Mouse (Mus musculus) right cerebral cortex, postnatal 14 days (tissue): ENCODE data around the gene Rps15a.

ENCODE experiments used
- DNase-seq: peaks from one replicate; pipeline ENCODE4 v3.0.0; 2022

The Rps15a gene

DNA sequence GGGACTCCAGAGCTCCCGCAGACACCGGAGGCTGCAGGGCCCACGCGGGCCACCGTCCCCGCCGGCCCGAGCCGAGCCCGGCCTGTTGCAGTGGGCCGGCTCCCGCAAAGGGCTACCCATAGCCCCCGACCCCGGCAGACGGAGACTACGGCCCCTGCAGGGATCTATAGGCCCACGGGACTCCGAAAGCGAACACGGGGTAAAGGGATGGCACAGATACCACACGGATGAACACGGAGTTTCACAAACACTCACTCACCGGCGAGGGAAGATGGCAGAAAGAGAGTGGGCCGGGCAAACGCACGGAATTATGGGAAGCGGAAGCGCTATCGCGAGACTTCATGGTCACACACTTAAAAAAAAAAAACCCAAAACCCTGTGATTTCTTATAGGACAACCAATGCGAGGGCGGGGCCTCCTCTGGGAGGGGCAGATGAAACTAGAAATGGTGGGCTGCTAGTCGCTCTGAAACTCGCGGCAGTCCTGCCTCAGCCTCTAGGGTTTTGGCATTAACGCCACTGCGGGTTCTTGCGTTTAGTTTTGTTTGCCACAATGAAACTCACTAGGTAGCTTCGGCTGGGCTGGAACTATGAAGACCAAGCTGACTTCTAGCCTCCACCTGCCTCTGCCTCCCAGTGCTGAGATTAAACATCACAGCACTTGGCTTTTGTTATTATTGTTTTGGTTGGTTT is at the start of gene Rps15a:
Gene Rps15a, minus strand, starts transcription at position 312 of the 692 bp plus-strand sequence.
- peak; percentile 90 for DNase-seq

DNA sequence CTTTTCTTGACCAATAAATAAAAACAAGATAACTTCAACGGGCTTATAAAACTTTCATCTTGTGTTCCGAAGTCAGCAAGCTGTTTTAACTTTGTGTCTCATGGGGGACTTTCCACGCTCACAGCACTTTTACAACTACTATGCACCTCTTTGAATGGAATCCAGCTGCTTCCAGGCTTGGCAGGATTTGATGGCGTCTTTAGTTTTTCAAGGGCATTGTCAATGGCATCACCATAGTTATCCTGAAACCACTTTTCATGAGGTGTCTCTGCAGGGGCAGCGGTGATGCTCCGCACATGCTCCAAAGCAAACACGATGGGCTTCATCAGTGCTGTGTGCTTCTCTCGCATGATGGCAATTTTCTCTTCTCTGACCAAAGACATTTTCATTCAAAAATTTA is 47.0 kb upstream of the Rps15a start:
- no peak for DNase-seq

DNA sequence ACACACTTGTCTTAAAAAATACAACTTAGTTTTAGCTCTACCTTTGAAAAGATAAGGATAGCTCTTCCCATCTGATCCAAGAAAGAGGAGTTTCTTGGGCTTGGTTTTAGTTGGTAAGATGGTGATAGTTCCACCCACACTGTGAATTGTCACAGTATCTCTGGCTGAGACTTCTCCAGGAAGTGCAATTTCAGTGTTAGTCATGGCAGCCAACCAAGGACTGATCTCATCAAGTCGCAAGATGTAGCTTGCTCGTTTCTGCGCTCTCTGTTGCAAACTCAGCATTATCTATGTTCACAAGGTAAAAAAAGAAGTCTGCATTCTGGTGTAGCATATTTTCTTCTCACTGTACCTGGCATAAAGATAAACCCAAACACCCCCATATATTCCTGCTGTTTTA is 44.1 kb upstream of the Rps15a start:
- DNase-seq = peak; percentile 11

- DNase-seq = no peak
Measured at GRCm38 (mm10) chr7:118156461-118156860, 40.5 kb upstream of the Rps15a start.

DNA sequence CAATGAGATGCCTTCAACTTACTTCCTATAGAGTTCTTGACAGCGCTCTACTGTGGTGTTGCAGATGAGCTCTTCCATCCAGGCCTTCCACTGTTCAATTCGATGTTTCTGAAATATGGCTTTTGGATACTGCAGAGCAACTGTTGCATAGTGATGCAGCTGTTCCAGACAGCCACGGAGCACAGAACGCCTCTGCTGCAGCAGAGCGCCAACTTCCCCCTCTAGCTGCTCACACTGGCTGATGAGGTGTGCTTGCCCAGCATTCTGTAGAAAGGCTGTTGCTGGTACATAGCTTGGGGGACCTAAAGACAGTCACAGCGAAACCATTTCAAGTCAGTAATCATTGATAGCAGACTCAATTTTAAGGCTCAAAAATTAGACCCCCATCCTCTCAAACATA is 38.2 kb upstream of the Rps15a start:
- peak; percentile 9 for DNase-seq

- DNase-seq = no peak
Measured at GRCm38 (mm10) chr7:118143602-118144001, 27.6 kb upstream of the Rps15a start.

DNA sequence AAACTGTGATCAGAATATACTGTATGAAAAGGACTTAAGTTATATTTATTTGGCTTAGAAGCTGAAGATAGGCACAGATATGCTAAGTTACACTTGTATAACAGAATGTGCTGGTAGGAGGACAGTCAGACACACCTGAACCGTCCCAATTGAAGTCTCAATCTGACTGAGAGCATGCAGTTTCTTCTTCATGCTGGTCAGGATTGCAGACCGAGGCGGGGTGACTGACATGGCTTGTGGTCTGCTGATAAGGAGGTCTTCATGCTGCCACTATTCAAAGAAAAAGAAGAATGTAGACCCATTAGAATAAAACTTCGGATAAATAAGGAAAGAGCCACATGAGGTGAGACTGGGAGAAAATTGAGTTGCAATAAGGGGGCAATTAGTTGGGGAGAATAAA is 27.1 kb upstream of the Rps15a start:
- DNase-seq = no peak

DNA sequence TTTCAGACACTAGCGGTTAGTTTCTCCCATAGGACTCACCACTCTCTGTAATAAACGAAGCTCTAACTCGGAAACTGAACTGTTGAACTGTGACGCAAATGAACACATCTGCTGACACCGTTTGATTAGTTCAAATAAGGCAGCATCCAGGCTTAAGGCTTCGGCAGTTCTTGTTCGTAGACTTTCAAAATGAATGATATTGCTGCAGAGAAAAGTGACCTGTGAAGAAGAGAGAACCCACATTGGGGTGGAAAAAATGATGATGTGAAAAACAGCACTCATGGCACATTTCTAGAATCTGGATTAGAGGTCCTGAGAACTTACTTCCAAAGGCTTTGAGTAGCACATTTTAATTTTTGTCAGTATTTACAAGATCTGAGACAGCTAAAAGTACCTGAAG is 25.3 kb upstream of the Rps15a start:
- DNase-seq = no peak

DNA sequence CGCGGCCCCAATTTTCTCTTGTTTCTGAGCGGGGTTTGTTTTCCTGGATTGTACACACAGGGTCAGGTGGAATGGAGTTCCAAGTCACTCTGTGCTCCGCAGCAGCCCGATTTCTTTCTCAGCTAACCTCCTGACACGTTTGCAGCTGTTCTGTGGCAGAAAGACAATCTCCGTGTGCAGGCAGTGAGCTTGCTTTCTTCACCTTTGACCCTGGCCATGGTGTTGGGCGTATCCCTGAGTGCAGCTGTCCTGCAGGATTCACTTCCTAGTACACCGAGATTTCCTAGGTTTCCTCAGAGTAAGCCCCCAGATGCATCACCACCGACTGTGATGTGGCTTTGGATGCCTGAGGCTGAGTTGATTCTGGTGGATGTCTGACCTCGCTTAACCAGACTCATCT is 19.1 kb upstream of the Rps15a start:
- DNase-seq = no peak

DNA sequence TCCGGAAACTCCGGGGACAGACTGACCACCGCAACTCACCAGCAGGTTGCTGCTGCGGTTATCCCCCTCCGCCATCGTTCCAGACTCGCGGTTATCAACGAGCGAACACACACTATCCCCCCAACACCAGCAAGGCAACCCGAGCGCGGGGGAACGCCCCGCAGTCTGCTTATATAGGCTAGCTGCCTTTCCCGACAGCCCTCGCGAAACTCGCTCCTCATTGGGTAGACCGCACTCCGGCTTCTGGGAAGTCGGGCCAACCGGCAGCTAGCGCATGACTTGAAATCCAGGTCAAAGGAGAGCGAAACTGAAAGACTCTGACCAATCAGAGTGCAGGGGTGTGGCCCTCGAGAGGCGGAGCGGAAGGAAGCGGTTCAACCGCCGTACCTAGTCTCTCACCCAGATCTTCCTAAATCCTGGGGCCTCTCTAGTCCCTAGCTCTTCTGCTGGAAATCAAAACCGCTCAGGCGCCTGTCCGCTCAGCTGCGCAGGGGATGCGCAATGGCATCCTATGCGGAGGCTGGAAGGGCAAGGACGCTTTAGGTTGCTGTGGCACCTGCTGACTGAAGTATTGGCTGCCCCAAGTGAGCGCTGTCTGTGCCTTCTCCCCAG is 13.5 kb upstream of the Rps15a start, which contains the start of gene Arl6ip1:
Gene Arl6ip1, minus strand, starts transcription at position 233 of the 612 bp plus-strand sequence.
- DNase-seq = peak; percentile 94

DNA sequence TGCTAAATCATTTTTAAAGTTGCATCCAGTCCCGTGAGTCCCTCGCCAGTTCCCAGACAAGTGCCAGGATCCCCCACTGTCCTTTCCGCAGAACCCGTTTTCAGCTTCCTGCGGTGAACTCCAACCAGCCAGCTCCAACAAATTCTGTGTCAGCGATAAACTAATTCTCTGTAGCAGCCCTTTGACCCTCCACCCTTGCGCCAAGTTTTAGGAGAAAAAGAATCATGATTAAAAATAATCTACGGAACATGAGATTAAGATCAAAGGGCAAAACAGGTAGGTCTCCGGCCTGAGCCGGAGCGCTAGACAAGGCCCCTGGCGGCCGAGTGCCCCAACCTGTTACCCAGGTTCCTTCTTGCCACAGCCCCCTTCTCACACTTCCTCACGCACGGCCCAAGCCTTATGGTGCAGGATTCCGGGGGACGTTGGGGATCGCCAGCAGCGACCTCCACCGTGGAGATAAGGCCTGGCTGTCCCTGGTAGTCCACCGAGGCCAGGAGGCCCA is 13.0 kb upstream of the Rps15a start:
- no peak for DNase-seq

- no peak for DNase-seq
Measured at GRCm38 (mm10) chr7:118126219-118126875, 10.4 kb upstream of the Rps15a start.

DNA sequence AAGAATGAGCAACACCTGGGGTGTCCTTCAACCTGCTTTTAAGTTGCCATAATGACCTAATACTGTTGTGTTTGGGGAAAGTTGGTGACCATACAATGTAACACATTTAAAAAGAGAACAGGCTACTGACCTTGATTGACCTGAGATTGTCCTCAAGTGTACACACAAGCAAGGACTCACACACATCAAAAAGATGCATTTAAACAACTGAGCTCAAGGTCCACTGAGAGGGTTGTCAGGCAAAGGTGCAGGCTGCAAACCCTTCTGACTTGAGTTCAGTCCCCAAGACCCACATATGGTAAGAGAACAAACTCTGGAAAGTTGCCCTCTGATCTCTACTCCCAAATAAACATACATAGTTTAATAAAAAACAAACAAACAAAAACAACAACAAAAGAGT is 9.7 kb upstream of the Rps15a start:
- DNase-seq = no peak

DNA sequence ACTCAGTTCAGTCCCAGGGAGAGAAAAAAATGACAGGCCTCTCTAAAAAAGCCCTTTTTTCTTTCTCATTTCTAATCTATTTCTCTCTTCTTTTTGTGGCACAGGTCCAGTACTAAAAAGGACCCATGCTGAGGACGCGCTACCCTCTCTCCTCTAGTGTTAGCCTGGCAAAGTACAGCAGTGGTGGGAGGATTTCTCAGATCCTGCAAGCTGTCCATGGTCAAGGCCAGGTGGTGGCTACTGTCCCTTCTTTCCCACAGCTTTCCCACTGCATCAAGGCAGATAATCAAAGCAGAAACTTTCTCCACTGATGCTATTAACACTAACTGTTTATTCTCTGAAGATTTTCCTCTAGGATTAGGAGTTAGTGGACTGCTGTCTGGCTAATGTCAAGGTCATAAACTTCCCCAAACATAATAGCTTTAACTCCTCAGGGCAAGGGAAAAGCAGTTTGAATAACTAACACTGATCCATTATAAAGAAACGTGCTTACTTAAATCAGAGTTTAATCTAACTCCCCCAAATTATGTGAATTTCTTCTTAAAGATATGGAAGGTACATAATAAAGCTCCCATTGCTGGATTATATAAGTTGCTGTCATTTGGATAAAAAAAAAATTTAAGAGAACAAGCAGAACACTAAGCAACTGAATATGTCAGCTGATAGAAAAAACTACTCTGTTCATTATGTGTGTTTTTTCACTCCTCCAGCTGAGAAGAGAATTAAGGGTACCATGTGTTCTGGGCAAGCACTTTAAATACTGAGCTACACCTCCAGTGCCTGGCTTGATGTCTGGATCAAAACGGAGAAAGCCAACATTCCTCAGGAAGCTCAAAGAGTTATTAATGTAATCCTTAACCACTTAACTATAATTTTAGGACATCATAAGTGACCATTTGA is 7.8 kb upstream of the Rps15a start:
- no peak for DNase-seq

GRCm38 (mm10) chr7:118122235-118122634 is 6.2 kb upstream of the Rps15a start:
- no peak for DNase-seq

- no peak for DNase-seq
Measured at GRCm38 (mm10) chr7:118120654-118121053, 4.7 kb upstream of the Rps15a start.

DNA sequence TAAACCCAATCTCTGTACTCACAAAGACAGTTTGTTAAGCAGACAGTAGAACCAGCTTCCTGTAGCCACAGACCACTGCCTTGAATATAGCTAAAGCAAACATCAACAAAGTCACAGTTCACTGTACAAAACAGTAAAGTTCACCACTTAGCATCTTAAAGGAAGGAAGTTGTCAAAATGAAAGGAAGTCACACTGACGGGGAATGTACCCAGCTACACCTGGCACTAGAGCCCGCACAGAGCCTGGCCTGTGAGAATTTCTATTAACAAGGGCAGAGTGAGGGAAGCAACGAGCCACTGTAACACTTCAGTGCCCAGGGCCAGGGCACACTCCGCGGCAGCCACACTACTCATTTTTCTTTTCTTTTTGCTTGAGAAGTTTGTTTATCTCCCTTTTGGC is 4.0 kb upstream of the Rps15a start:
- DNase-seq = no peak

DNA sequence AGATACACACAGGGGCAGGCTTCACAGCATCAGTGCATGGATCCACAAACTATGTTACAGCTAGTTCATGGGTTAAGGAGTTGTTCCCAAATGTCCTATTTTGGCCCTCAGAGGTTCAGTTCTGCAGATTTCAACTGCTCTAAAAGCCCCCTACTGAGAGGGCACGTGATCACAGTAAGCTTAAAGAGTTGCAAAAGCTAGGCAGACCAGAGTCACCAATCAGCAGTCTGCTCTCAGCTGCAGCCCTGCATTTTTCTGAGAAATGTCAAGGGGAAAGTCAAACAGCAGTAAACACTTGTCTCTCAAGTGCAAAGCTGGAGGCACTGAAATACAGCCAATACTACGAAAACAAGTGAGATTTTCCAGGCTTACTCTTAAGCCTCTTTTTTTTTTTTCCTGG is 3.2 kb upstream of the Rps15a start:
- DNase-seq = no peak

DNA sequence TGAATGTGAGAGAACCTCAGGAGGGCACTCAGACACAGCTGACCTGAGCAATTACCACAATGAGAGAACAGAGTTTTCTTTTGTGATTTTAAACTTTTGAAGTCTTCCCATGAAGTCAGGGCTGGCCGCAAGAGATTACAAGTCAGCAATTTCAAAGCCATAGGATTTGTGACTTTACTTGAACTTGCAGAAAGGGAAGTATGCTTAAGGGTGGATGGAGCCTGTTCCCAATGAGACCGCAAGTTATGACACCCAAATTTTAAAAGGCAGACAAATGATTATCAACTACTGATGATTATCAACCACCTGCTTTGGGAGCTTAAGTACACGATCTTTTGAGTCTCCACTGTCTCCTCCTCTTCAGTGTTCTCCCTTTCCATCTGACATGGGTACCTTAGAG is 2.4 kb upstream of the Rps15a start:
- no peak for DNase-seq

DNA sequence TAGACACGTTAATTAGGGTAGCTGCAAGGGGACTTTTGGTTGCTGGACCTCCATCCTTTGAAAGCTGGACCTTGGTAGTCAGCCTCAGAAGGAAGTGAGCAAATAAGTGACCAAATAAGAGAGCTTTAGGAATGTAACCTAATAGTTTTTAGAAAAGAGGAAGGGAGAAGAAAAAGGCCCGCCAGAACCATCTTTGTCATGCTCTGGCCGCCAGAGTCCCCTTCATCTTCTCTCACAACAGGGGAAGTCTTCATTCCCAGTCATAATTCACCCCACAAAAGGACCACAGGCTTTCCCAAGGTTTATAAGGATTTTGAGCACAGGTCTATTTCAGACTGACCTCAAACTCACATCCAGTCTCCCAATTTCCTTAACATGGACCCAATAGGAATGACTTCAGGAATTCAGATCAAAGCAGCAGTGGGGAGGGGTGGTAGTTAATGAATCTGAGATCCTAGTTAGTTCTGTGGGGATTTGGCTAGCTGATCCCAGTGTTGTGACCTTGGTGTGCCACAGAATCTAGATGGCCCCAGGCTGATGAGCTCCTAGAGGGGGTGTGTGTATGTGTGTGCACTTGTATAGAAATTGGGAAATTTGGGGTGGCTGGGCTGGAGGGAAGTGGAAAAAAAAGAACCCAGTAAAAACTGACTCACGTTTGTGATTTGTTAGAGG is 1.7 kb upstream of the Rps15a start:
- no peak for DNase-seq

DNA sequence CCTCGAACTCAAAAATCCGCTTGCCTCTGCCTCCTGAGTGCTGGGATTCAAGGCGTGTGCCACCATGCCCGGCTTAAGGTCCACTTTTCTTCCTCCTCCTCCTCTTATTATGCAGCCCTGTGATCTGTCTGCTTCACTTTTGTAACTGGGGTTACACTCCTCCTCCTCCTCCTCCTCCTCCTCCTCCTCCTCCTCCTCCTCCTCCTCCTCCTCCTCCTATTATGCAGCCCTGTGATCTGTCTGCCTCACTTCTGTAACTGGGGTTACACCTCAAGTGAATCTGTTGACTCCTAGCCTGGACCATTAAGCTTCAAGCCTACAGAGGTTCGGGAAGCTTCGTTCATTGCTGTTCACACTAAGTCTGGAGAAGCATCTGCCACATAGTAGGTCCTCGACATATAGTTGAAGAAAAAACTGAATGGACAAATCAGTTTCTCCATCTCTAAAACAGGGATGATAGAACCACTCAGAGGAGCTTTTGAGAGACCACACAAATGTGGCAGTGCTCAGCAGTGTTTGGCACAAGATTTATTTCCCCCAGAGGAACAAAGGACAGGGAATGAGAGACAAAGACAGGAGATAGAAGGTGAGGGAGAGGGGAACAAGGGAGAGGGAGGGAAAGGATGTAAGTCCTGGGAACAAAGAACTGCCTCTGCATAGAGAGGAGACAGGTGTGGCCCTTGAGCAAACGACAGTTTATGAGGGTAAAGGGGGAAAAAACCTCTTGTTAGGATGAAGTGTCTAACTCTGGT is 975 bp upstream of the Rps15a start:
- no peak for DNase-seq

- no peak for DNase-seq
Measured at GRCm38 (mm10) chr7:118115533-118115876, 483 bp downstream of the Rps15a start.
